Mouse (Mus musculus) lung, postnatal 14 days (tissue): ENCODE measurements around the gene Abcc10.
A peak's percentile ranks its signal among the peaks of the same experiment; 100 is the strongest.

Experiments
- DNase-seq: peaks from one replicate; pipeline ENCODE4 v3.0.0; 2021

The Abcc10 gene

GRCm38 (mm10) chr17:46327906-46328534, at the start of gene Abcc10:
Gene Abcc10 (minus strand): TSS chr17:46328352.
- peak; percentile 96 for DNase-seq

- DNase-seq = peak; percentile 54
Measured at GRCm38 (mm10) chr17:46371783-46372182, 43.6 kb upstream of the Abcc10 start.

- no peak for DNase-seq
Measured at GRCm38 (mm10) chr17:46351026-46351700, 23.0 kb upstream of the Abcc10 start.

GRCm38 (mm10) chr17:46341208-46341607, 13.1 kb upstream of the Abcc10 start:
- no peak for DNase-seq

GRCm38 (mm10) chr17:46336475-46336874, 8.3 kb upstream of the Abcc10 start:
- DNase-seq = no peak

GRCm38 (mm10) chr17:46328723-46329122, 571 bp upstream of the Abcc10 start:
- DNase-seq = no peak

GRCm38 (mm10) chr17:46327413-46327905, 693 bp downstream of the Abcc10 start:
- DNase-seq = no peak

- DNase-seq = no peak
Measured at GRCm38 (mm10) chr17:46322046-46322823, 5.9 kb downstream of the Abcc10 start.

- DNase-seq = no peak
Measured at GRCm38 (mm10) chr17:46320492-46320891, 7.7 kb downstream of the Abcc10 start.

GRCm38 (mm10) chr17:46315813-46316212, 12.3 kb downstream of the Abcc10 start:
- DNase-seq = no peak

GRCm38 (mm10) chr17:46313135-46313715, 14.9 kb downstream of the Abcc10 start:
- DNase-seq = no peak

GRCm38 (mm10) chr17:46310515-46310914, 17.6 kb downstream of the Abcc10 start:
- no peak for DNase-seq

GRCm38 (mm10) chr17:46309835-46310234, 18.3 kb downstream of the Abcc10 start:
- DNase-seq = no peak

GRCm38 (mm10) chr17:46306956-46307355, 21.2 kb downstream of the Abcc10 start:
- no peak for DNase-seq

- no peak for DNase-seq
Measured at GRCm38 (mm10) chr17:46304184-46304583, 24.0 kb downstream of the Abcc10 start.

- no peak for DNase-seq
Measured at GRCm38 (mm10) chr17:46301892-46302291, 26.3 kb downstream of the Abcc10 start.

- peak; percentile 90 for DNase-seq
Measured at GRCm38 (mm10) chr17:46298220-46298913, 29.8 kb downstream of the Abcc10 start.

GRCm38 (mm10) chr17:46297364-46298219, 30.6 kb downstream of the Abcc10 start, which contains the start of gene Dlk2:
Gene Dlk2 (plus strand): TSS chr17:46297421.
- DNase-seq = no peak

GRCm38 (mm10) chr17:46297028-46297363, 31.2 kb downstream of the Abcc10 start:
- no peak for DNase-seq

- no peak for DNase-seq
Measured at GRCm38 (mm10) chr17:46296601-46297000, 31.6 kb downstream of the Abcc10 start.

- DNase-seq = peak; percentile 51
Measured at GRCm38 (mm10) chr17:46287678-46288095, 40.5 kb downstream of the Abcc10 start.

- DNase-seq = no peak
Measured at GRCm38 (mm10) chr17:46285407-46285806, 42.7 kb downstream of the Abcc10 start.
